ENCODE assay signal across 9 mouse cellular contexts in the genomic region with DNA sequence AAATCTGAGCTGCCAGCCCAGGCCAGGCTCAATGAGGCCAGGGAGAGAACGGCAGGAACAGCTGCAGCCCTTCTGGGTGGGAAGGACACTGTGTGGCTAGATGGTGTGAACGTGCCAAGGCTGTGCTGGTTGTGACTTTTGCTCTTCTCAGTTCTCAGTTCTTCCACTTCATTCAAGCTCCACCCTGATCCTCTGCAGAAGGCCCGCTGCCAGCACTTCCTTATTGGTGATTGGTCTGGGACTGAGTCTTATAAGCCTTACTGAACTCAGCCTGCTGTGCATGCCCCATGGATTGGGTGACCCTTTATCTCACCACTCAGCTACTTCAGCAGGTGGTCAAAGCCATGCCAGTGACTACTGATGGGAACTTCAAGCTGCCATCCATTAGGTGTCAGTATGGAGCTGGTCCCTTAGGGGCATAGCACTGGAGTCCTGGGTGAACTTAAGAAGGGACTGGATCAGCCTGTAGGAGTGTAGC. TPM values are rescaled to one million over a fixed set of nuclear protein-coding genes. Genes with fewer than 3 reads are reported as not detected.
A peak's percentile ranks its signal among the peaks of the same experiment; 100 is the strongest.
DNase-seq lines count a peak whose midpoint lies in the region; ATAC-seq and TF ChIP-seq lines count a peak whose summit lies in the region.
"Had no signal": no experiment of that assay in that cellular context is flagged by ENCODE, and none has a peak within 500 bp of the region (broad histone marks: within the 10 kb centered on the region; RNA-seq: fewer than 3 reads in every experiment).

No protein-coding gene starts in this region.

- WGBS in hindbrain, postnatal 0 days, result 59% methylated on average over 3 of the region's 3 CpGs
- WGBS in hindbrain, embryonic 14.5 days, result 75% methylated on average over 3 of the region's 3 CpGs
- 57% methylated on average over 3 of the region's 3 CpGs for WGBS in midbrain, embryonic 10.5 days

- no peak overlapping the region for H3K27ac ChIP-seq in hindbrain, postnatal 0 days
- no peak overlapping the region for H3K27ac ChIP-seq in hindbrain, embryonic 14.5 days
- H3K27ac ChIP-seq in MEL (ENCODE audit: control insufficient read depth, low read depth, low read length), result no peak overlapping the region
- no peak overlapping the region for H3K27ac ChIP-seq in cortical plate, adult 2 months (ENCODE audit: insufficient read depth, low read length)
- no peak overlapping the region for H3K27ac ChIP-seq in midbrain, embryonic 10.5 days (replicated peaks)

- H3K4me2 ChIP-seq in hindbrain, postnatal 0 days (ENCODE audit: low read depth, low read length), result no peak overlapping the region
- H3K4me2 ChIP-seq in hindbrain, embryonic 14.5 days (replicated peaks), result no peak overlapping the region

- no peaks in the 10 kb centered on the region for H3K36me3 ChIP-seq in hindbrain, postnatal 0 days (ENCODE audit: insufficient read depth, low read length)
- H3K36me3 ChIP-seq in hindbrain, embryonic 14.5 days (replicated peaks; ENCODE audit: control insufficient read depth, insufficient read depth), result no peaks in the 10 kb centered on the region
- H3K36me3 ChIP-seq in MEL (ENCODE audit: control insufficient read depth in 1 of 2, insufficient read depth in 2 of 2, low read length in 2 of 2), result no peaks in the 10 kb centered on the region
- H3K36me3 ChIP-seq in midbrain, embryonic 10.5 days, result no peaks in the 10 kb centered on the region

- TF ChIP-seq RAD21 in MEL (IDR thresholded peaks at IDR 0.05; ENCODE audit: low read depth, low read length), result peak; percentile 5

- peak; percentile 25; the same call in 1 of the 2 replicates for TF ChIP-seq CTCF in hindbrain, postnatal 0 days (IDR thresholded peaks at IDR 0.05; ENCODE audit: low read depth)
- TF ChIP-seq CTCF in MEL (IDR thresholded peaks at IDR 0.05 in 2 of 3, conservative IDR thresholded peaks at IDR 0.05 in 1 of 3; ENCODE audit: control insufficient read depth in 1 of 3, insufficient read depth in 1 of 3, low read depth in 2 of 3, low read length in 3 of 3, poor library complexity in 1 of 3, severe bottlenecking in 1 of 3), result peak; percentile 7 to 24 (median 13); a peak in 2 of 6 replicates
- 0 out of 2 replicates have a peak, but pooled peaks have one; percentile 7 for TF ChIP-seq CTCF in cortical plate, adult 2 months (IDR thresholded peaks at IDR 0.05; ENCODE audit: extremely low read depth, insufficient read depth, low read length)

- no peak overlapping the region for H3K4me3 ChIP-seq in hindbrain, postnatal 0 days (ENCODE audit: low read length)
- no peak overlapping the region for H3K4me3 ChIP-seq in hindbrain, embryonic 14.5 days (replicated peaks; ENCODE audit: low read length)
- H3K4me3 ChIP-seq in MEL (ENCODE audit: control insufficient read depth in 1 of 2, insufficient read depth in 1 of 2, low read depth in 2 of 2, low read length in 2 of 2), result no peak overlapping the region
- H3K4me3 ChIP-seq in cortical plate, adult 2 months (ENCODE audit: insufficient read depth, low read length), result no peak overlapping the region
- no peak overlapping the region for H3K4me3 ChIP-seq in midbrain, embryonic 10.5 days

- no peaks in the 10 kb centered on the region for H3K27me3 ChIP-seq in hindbrain, postnatal 0 days (ENCODE audit: insufficient read depth, low read length)
- H3K27me3 ChIP-seq in hindbrain, embryonic 14.5 days (ENCODE audit: control insufficient read depth, insufficient read depth, low read length), result no peaks in the 10 kb centered on the region
- no peaks in the 10 kb centered on the region for H3K27me3 ChIP-seq in MEL (ENCODE audit: control insufficient read depth in 1 of 2, insufficient read depth in 2 of 2, low read length in 2 of 2)
- H3K27me3 ChIP-seq in midbrain, embryonic 10.5 days (ENCODE audit: low read depth, poor library complexity, severe bottlenecking), result peaks cover 67% of the 10 kb centered on the region

- no peaks in the 10 kb centered on the region for H3K4me1 ChIP-seq in hindbrain, postnatal 0 days (ENCODE audit: insufficient read depth, low read length)
- no peaks in the 10 kb centered on the region for H3K4me1 ChIP-seq in hindbrain, embryonic 14.5 days (replicated peaks; ENCODE audit: control insufficient read depth, insufficient read depth, low read length)
- H3K4me1 ChIP-seq in MEL (ENCODE audit: control insufficient read depth in 1 of 2, insufficient read depth in 2 of 2, low read length in 2 of 2), result no peaks in the 10 kb centered on the region
- H3K4me1 ChIP-seq in cortical plate, adult 2 months (ENCODE audit: control insufficient read depth, insufficient read depth, low read length), result peaks cover 3% of the 10 kb centered on the region; the same call in 1 of the 2 replicates
- no peaks in the 10 kb centered on the region for H3K4me1 ChIP-seq in midbrain, embryonic 10.5 days

- ATAC-seq in hindbrain, postnatal 0 days, result no peak; the same call in 1 of the 2 replicates
- ATAC-seq in hindbrain, embryonic 14.5 days (ENCODE audit: low FRiP score), result no peak

- DNase-seq in hindbrain, postnatal 0 days (ENCODE audit: low spot score), result no peak
- DNase-seq in hindbrain, embryonic 14.5 days (ENCODE audit: low spot score), result no peak
- DNase-seq in MEL (ENCODE audit: low read depth, low spot score), result peak; percentile 25
- peak; percentile 9 for DNase-seq in lung, postnatal 10 days
- DNase-seq in spleen, adult 18-20 months, result no peak
- DNase-seq in midbrain, embryonic 10.5 days (ENCODE audit: low spot score), result no peak
- no peak for DNase-seq in layer of hippocampus, postnatal 14 days (ENCODE audit: low spot score in 2 of 2)

- H3K79me2 ChIP-seq in MEL (ENCODE audit: control insufficient read depth, insufficient read depth, low read length, poor library complexity), result no peaks in the 10 kb centered on the region

- no peak for TF ChIP-seq POLR2A in MEL (IDR thresholded peaks at IDR 0.05; ENCODE audit: control insufficient read depth in 1 of 2, insufficient read depth in 1 of 2, low read depth in 1 of 2, low read length in 2 of 2, poor library complexity in 1 of 2)
- no peak for TF ChIP-seq POLR2A in cortical plate, adult 2 months (IDR thresholded peaks at IDR 0.05; ENCODE audit: extremely low read depth, insufficient read depth, low read length)

- H3K9me3 ChIP-seq in hindbrain, postnatal 0 days (ENCODE audit: low read length), result no peaks in the 10 kb centered on the region
- H3K9me3 ChIP-seq in hindbrain, embryonic 14.5 days (ENCODE audit: control insufficient read depth, low read length), result no peaks in the 10 kb centered on the region
- no peaks in the 10 kb centered on the region for H3K9me3 ChIP-seq in MEL (replicated peaks; ENCODE audit: insufficient read depth, low read length)
- H3K9me3 ChIP-seq in midbrain, embryonic 10.5 days (replicated peaks), result no peaks in the 10 kb centered on the region

- TF ChIP-seq EP300 in MEL (IDR thresholded peaks at IDR 0.05; ENCODE audit: low read depth in 1 of 2, low read length in 2 of 2), result no peak

- no peak overlapping the region for H3K9ac ChIP-seq in hindbrain, postnatal 0 days (replicated peaks; ENCODE audit: low read length)
- no peak overlapping the region for H3K9ac ChIP-seq in hindbrain, embryonic 14.5 days
- no peak overlapping the region for H3K9ac ChIP-seq in MEL (ENCODE audit: control insufficient read depth, low read depth, low read length, poor library complexity, severe bottlenecking)

TF ChIP-seq in MEL, 35 proteins besides CTCF, POLR2A, EP300 and RAD21:
- TF ChIP-seq MAX (IDR thresholded peaks at IDR 0.05; ENCODE audit: low read length) (no peak), ZMIZ1 (IDR thresholded peaks at IDR 0.05; ENCODE audit: low read depth, low read length) (no peak), NELFE (IDR thresholded peaks at IDR 0.05; ENCODE audit: low read depth, low read length) (no peak), TAL1 (IDR thresholded peaks at IDR 0.05; ENCODE audit: low read length) (no peak), NRF1 (IDR thresholded peaks at IDR 0.05; ENCODE audit: insufficient read depth, low read depth, low read length, poor library complexity, severe bottlenecking) (no peak), RCOR1 (IDR thresholded peaks at IDR 0.05; ENCODE audit: low read depth, low read length) (no peak), MAFK (IDR thresholded peaks at IDR 0.05; ENCODE audit: borderline replicate concordance, low read depth, low read length) (no peak), KAT2A (conservative IDR thresholded peaks at IDR 0.05; ENCODE audit: low read depth, low read length) (no peak), BHLHE40 (IDR thresholded peaks at IDR 0.05; ENCODE audit: borderline replicate concordance, low read depth, low read length) (no peak), E2F4 (IDR thresholded peaks at IDR 0.05; ENCODE audit: borderline replicate concordance, low read depth, low read length) (no peak)

RNA-seq across cellular contexts. Expression of a gene that starts 23.6 kb away (rescaled TPM):
- total RNA-seq in hindbrain, postnatal 0 days (2014; rRNA removed), result 40.9 and 44.0 TPM in 2 replicates
- polyA plus RNA-seq in hindbrain, postnatal 0 days (2015; fragmentation: Nextera tagmentation; extraction: Ambion mirVana), result 8.1 and 8.2 TPM in 2 replicates
- 8.4 and 9.5 TPM in 2 replicates for polyA plus RNA-seq in hindbrain, embryonic 14.5 days (2014; fragmentation: Nextera tagmentation; extraction: Ambion mirVana)
- not detected in 2 replicates for total RNA-seq in MEL (2012; rRNA removed)
- polyA plus RNA-seq in MEL (2012; ENCODE audit: insufficient read depth in 1 of 2, insufficient read length in 2 of 2, low read depth in 1 of 2, low replicate concordance in 2 of 2, missing spikeins in 1 of 2), result not detected
- polyA plus RNA-seq in cortical plate, adult 2 months (2012; rRNA removed), result 41.7 and 46.2 TPM in 2 replicates
- 0.17 and 0.19 TPM in 2 replicates for polyA plus RNA-seq in midbrain, embryonic 10.5 days (2016; fragmentation: Nextera tagmentation; extraction: Ambion mirVana)
- 100 to 1,000 TPM; 134 to 136 TPM for total RNA-seq in layer of hippocampus, postnatal 14 days (2021)
- total RNA-seq: neutrophil, adult 5-6 weeks had no signal

RNA-seq across cellular contexts. Expression of a gene that starts 43.0 kb away (rescaled TPM):
- 51.9 and 68.9 TPM in 2 replicates for total RNA-seq in hindbrain, postnatal 0 days (2014; rRNA removed)
- polyA plus RNA-seq in hindbrain, postnatal 0 days (2015; fragmentation: Nextera tagmentation; extraction: Ambion mirVana), result 17.9 and 23.7 TPM in 2 replicates
- polyA plus RNA-seq in hindbrain, embryonic 14.5 days (2014; fragmentation: Nextera tagmentation; extraction: Ambion mirVana), result 35.0 and 40.7 TPM in 2 replicates
- total RNA-seq in MEL (2012; rRNA removed), result not detected in 2 replicates
- not detected for polyA plus RNA-seq in MEL (2012; ENCODE audit: insufficient read depth in 1 of 2, insufficient read length in 2 of 2, low read depth in 1 of 2, low replicate concordance in 2 of 2, missing spikeins in 1 of 2)
- polyA plus RNA-seq in cortical plate, adult 2 months (2012; rRNA removed), result 16.3 and 16.6 TPM in 2 replicates
- 16.4 and 27.9 TPM in 2 replicates for polyA plus RNA-seq in midbrain, embryonic 10.5 days (2016; fragmentation: Nextera tagmentation; extraction: Ambion mirVana)
- 10 to 100 TPM; 26.1 to 34.2 TPM for total RNA-seq in layer of hippocampus, postnatal 14 days (2021)
- total RNA-seq: neutrophil, adult 5-6 weeks had no signal

Comparison
In these comparisons a context has a peak if more than half of its experiments do, and no peak if none do; other contexts are left out.
1. DNase-seq: peak in MEL (single experiment) and lung, postnatal 10 days (single experiment); none in hindbrain, postnatal 0 days (single experiment), hindbrain, embryonic 14.5 days (single experiment), spleen, adult 18-20 months (0 of 2), midbrain, embryonic 10.5 days (single experiment) and layer of hippocampus, postnatal 14 days (0 of 2).
2. RNA of a gene that starts 43.0 kb away (polyA plus RNA-seq): 35.0 to 40.7 TPM in hindbrain, embryonic 14.5 days, 17.9 to 23.7 TPM in hindbrain, postnatal 0 days, 16.3 to 16.6 TPM in cortical plate, adult 2 months and 16.4 to 27.9 TPM in midbrain, embryonic 10.5 days; not detected in MEL; every median in the first group is over 10 times any median in the second.
3. Peak in every context shown above with its lines, with median percentiles within 50 percentile points of each other: CTCF ChIP-seq.